Mouse (Mus musculus): ENCODE measurements around the gene Trio. TPM values are rescaled to one million over a fixed set of nuclear protein-coding genes. Genes with fewer than 3 reads are reported as not detected.
"Not testable (repeated sequence)": the region's sequence is repeated elsewhere in the genome, so short reads cannot be mapped to it uniquely, and the experiment has no call there.

Gene Trio
- polyA plus RNA-seq, 1 experiment from 2014 or later: 32.9 TPM

- no peak overlapping the region for H3K4me2 ChIP-seq
- no peak overlapping the region for H3K4me3 ChIP-seq
- no peaks in the 10 kb centered on the region for H3K27me3 ChIP-seq
- H3K9ac ChIP-seq: no peak overlapping the region
- peaks cover 10% of the 10 kb centered on the region; the same call in 1 of the 2 replicates for H3K36me3 ChIP-seq
- whole genome bisulfite sequencing: 69% methylated on average over 9 of the region's 9 CpGs
- H3K4me1 ChIP-seq (replicated peaks): no peaks in the 10 kb centered on the region
- ATAC-seq (ENCODE audit: low read depth): no peak
- peak overlapping the region; percentile 42 for H3K27ac ChIP-seq (replicated peaks)
- H3K9me3 ChIP-seq: 0 out of 2 replicates have a peak, but pooled peaks cover 6% of the 10 kb centered on the region
Observed at GRCm38 (mm10) chr15:27724796-27725680, 300.6 kb downstream of the Trio start.

- H3K27me3 ChIP-seq: no peaks in the 10 kb centered on the region
- H3K9me3 ChIP-seq: 0 out of 2 replicates have a peak, but pooled peaks cover 6% of the 10 kb centered on the region
- no peaks in the 10 kb centered on the region for H3K4me1 ChIP-seq (replicated peaks)
- ATAC-seq (ENCODE audit: low read depth): no peak
- WGBS: 67% methylated on average over 6 of the region's 6 CpGs
- H3K9ac ChIP-seq: no peak overlapping the region
- H3K27ac ChIP-seq (replicated peaks): peak overlapping the region; percentile 42
- H3K4me2 ChIP-seq: no peak overlapping the region
- peaks cover 7% of the 10 kb centered on the region; the same call in 1 of the 2 replicates for H3K36me3 ChIP-seq
- no peak overlapping the region for H3K4me3 ChIP-seq
Observed at GRCm38 (mm10) chr15:27724298-27724697, 301.4 kb downstream of the Trio start.

GRCm38 (mm10) chr15:27723746-27724145, 301.9 kb downstream of the Trio start:
- 0 out of 2 replicates have a peak, but pooled peaks cover 6% of the 10 kb centered on the region for H3K9me3 ChIP-seq
- no peak overlapping the region for H3K27ac ChIP-seq (replicated peaks)
- H3K36me3 ChIP-seq: peaks cover 2% of the 10 kb centered on the region; the same call in 1 of the 2 replicates
- 60% methylated on average over 6 of the region's 6 CpGs for WGBS
- H3K4me2 ChIP-seq: no peak overlapping the region
- H3K4me1 ChIP-seq (replicated peaks): no peaks in the 10 kb centered on the region
- no peak overlapping the region for H3K9ac ChIP-seq
- no peak overlapping the region for H3K4me3 ChIP-seq
- no peaks in the 10 kb centered on the region for H3K27me3 ChIP-seq
- ATAC-seq (ENCODE audit: low read depth): no peak

- H3K9me3 ChIP-seq; H3K9ac ChIP-seq; H3K27ac ChIP-seq (replicated peaks); H3K4me1 ChIP-seq (replicated peaks); H3K4me2 ChIP-seq; H3K4me3 ChIP-seq; H3K36me3 ChIP-seq; ATAC-seq (ENCODE audit: low read depth); H3K27me3 ChIP-seq: not testable (repeated sequence)
- WGBS: 93% methylated on average over 8 of the region's 8 CpGs
Observed at GRCm38 (mm10) chr15:27720297-27720696, 305.4 kb downstream of the Trio start.

- ATAC-seq (ENCODE audit: low read depth): no peak
- WGBS: 80% methylated on average over 7 of the region's 7 CpGs
- H3K27me3 ChIP-seq: no peaks in the 10 kb centered on the region
Observed at GRCm38 (mm10) chr15:27718668-27719067, 307.0 kb downstream of the Trio start.

GRCm38 (mm10) chr15:27715331-27715730, 310.3 kb downstream of the Trio start:
- WGBS: 24% methylated on average over 3 of the region's 3 CpGs
- no peak for ATAC-seq (ENCODE audit: low read depth)
- no peak overlapping the region for H3K27ac ChIP-seq (replicated peaks)

More at GRCm38 (mm10) chr15:27718668-27719067, 307.0 kb downstream of the Trio start:
- H3K4me2 ChIP-seq: no peak overlapping the region
- H3K9ac ChIP-seq: no peak overlapping the region
- no peak overlapping the region for H3K4me3 ChIP-seq
- no peaks in the 10 kb centered on the region for H3K4me1 ChIP-seq (replicated peaks)
- no peak overlapping the region for H3K27ac ChIP-seq (replicated peaks)
- H3K9me3 ChIP-seq: 0 out of 2 replicates have a peak, but pooled peaks cover 6% of the 10 kb centered on the region
- no peaks in the 10 kb centered on the region for H3K36me3 ChIP-seq

GRCm38 (mm10) chr15:27710698-27711097, 314.9 kb downstream of the Trio start:
- no peak overlapping the region for H3K4me2 ChIP-seq
- H3K27me3 ChIP-seq: no peaks in the 10 kb centered on the region
- H3K27ac ChIP-seq (replicated peaks): no peak overlapping the region
- WGBS: 86% methylated on average over 9 of the region's 9 CpGs
- H3K9me3 ChIP-seq: no peaks in the 10 kb centered on the region
- no peak overlapping the region for H3K4me3 ChIP-seq
- no peak overlapping the region for H3K9ac ChIP-seq
- H3K4me1 ChIP-seq (replicated peaks): no peaks in the 10 kb centered on the region
- no peaks in the 10 kb centered on the region for H3K36me3 ChIP-seq
- ATAC-seq (ENCODE audit: low read depth): no peak

More at GRCm38 (mm10) chr15:27715331-27715730, 310.3 kb downstream of the Trio start:
- Histone ChIP-seq H3K9me3 (no peaks in the 10 kb centered on the region), H3K4me3 (no peak overlapping the region), H3K36me3 (no peaks in the 10 kb centered on the region), H3K4me1 (replicated peaks) (no peaks in the 10 kb centered on the region), H3K9ac (no peak overlapping the region), H3K4me2 (no peak overlapping the region), H3K27me3 (no peaks in the 10 kb centered on the region)

- ATAC-seq (ENCODE audit: low read depth): no peak
- WGBS: 92% methylated on average over 7 of the region's 7 CpGs
- Histone ChIP-seq H3K9ac (no peak overlapping the region), H3K4me3 (no peak overlapping the region), H3K27me3 (no peaks in the 10 kb centered on the region), H3K27ac (replicated peaks) (no peak overlapping the region), H3K4me2 (no peak overlapping the region), H3K36me3 (no peaks in the 10 kb centered on the region), H3K9me3 (no peaks in the 10 kb centered on the region), H3K4me1 (replicated peaks) (no peaks in the 10 kb centered on the region)
Observed at GRCm38 (mm10) chr15:27708968-27709612, 316.6 kb downstream of the Trio start.

GRCm38 (mm10) chr15:27708499-27708898, 317.1 kb downstream of the Trio start:
- WGBS: 69% methylated on average over 3 of the region's 3 CpGs
- H3K27ac ChIP-seq (replicated peaks): no peak overlapping the region
- no peaks in the 10 kb centered on the region for H3K9me3 ChIP-seq
- H3K4me1 ChIP-seq (replicated peaks): no peaks in the 10 kb centered on the region
- no peaks in the 10 kb centered on the region for H3K27me3 ChIP-seq
- H3K4me3 ChIP-seq: no peak overlapping the region
- H3K9ac ChIP-seq: no peak overlapping the region
- no peak overlapping the region for H3K4me2 ChIP-seq
- no peaks in the 10 kb centered on the region for H3K36me3 ChIP-seq
- no peak for ATAC-seq (ENCODE audit: low read depth)

GRCm38 (mm10) chr15:27702972-27703313, 322.7 kb downstream of the Trio start:
- no peak overlapping the region for H3K4me2 ChIP-seq
- ATAC-seq (ENCODE audit: low read depth): no peak
- no peak overlapping the region for H3K9ac ChIP-seq
- H3K36me3 ChIP-seq: no peaks in the 10 kb centered on the region
- no peaks in the 10 kb centered on the region for H3K27me3 ChIP-seq
- no peak overlapping the region for H3K27ac ChIP-seq (replicated peaks)
- peaks cover 15% of the 10 kb centered on the region for H3K4me1 ChIP-seq (replicated peaks)
- 20% methylated on average over 1 of the region's 1 CpGs for WGBS
- H3K4me3 ChIP-seq: no peak overlapping the region
- no peaks in the 10 kb centered on the region for H3K9me3 ChIP-seq

- ATAC-seq (ENCODE audit: low read depth): no peak
- 46% methylated on average over 11 of the region's 11 CpGs for WGBS
- Histone ChIP-seq H3K4me2 (no peak overlapping the region), H3K9me3 (no peaks in the 10 kb centered on the region), H3K4me1 (replicated peaks) (peaks cover 15% of the 10 kb centered on the region), H3K4me3 (no peak overlapping the region), H3K36me3 (no peaks in the 10 kb centered on the region), H3K27ac (replicated peaks) (no peak overlapping the region), H3K27me3 (no peaks in the 10 kb centered on the region), H3K9ac (no peak overlapping the region)
Observed at GRCm38 (mm10) chr15:27702031-27702971, 323.3 kb downstream of the Trio start.
